Mouse (Mus musculus) layer of hippocampus, adult 11-12 months (tissue): ENCODE data around the gene Ttc39d.
"Not testable (repeated sequence)": the region's sequence is repeated elsewhere in the genome, so short reads cannot be mapped to it uniquely, and the experiment has no call there.

Source experiments
- DNase-seq: peaks from one replicate; pipeline ENCODE4 v3.0.0; 2022; ENCODE audit warnings: low spot score

Ttc39d gene

GRCm38 (mm10) chr17:80206671-80207581 lies at the start of gene Ttc39d, which contains the start of gene Srsf7:
Ttc39d (plus strand) TSS chr17:80207460.
Srsf7 (minus strand) TSS chr17:80207307.
- peak; percentile 98 for DNase-seq

GRCm38 (mm10) chr17:80157489-80157888 lies 49.8 kb upstream of the Ttc39d start:
- no peak for DNase-seq

- peak; percentile 72 for DNase-seq
Measured at GRCm38 (mm10) chr17:80160454-80160853, 46.8 kb upstream of the Ttc39d start.

- DNase-seq, result no peak
Measured at GRCm38 (mm10) chr17:80163991-80164390, 43.3 kb upstream of the Ttc39d start.

- peak; percentile 79 for DNase-seq
Measured at GRCm38 (mm10) chr17:80165741-80166140, 41.5 kb upstream of the Ttc39d start.

DNA sequence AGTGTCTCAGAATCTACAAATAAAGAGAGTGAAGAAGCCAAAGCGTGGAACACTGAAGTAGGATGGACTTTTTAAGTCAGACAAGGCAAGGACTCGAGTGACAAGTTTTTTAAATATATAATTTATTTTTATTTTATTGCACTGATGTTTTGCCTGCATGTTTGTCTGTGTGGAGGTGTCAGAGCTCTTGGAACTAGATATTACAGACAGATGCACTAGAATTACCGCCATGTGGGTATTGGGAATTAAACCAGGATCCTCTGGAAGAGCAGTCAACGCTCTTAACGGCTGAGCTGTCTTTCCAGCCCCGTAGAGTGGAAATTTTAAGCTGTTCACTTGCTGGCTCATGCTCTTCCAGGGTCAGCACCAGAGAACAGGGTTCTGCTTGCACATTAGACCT lies 40.9 kb upstream of the Ttc39d start:
- peak; percentile 48 for DNase-seq

GRCm38 (mm10) chr17:80167436-80167835 lies 39.8 kb upstream of the Ttc39d start:
- no peak for DNase-seq

- no peak for DNase-seq
Measured at GRCm38 (mm10) chr17:80167851-80168251, 39.4 kb upstream of the Ttc39d start.

DNA sequence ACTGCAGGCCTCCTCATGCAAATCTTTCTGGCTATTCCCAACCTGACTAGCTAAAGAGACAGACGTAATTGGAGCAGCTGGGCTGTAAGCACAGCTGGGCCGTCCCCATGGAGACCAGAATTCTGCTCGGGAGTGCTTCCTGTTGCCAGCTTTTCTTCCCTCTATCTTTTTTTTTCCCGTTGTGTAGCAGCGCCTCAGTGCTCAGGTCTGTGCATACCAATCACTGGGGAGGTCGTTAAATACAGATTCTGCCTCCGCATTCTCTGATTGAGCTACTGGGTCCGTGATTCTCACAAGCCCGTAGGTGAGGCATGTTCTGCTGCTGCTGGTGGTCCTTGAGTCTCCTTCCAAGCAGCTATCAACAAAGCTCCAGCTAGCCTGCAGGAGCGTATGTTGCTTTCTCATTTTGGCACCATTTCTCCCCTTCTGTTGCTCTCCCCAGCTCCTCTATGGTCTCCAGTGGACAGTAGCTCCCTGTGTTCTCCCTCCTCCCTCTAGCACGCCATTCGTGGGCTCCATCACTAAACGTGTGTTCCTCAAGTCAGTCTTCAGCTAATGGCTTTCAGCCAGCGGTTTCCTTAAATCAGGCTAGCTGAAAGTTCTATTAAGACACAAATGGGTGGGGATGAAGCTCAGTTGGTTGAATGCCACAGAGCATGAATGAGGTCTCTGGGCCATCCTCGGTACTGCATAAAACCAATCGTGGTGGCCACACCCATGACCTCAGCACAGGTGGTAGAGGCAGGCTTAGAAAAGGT lies 38.7 kb upstream of the Ttc39d start:
- DNase-seq, result peak; percentile 69

DNA sequence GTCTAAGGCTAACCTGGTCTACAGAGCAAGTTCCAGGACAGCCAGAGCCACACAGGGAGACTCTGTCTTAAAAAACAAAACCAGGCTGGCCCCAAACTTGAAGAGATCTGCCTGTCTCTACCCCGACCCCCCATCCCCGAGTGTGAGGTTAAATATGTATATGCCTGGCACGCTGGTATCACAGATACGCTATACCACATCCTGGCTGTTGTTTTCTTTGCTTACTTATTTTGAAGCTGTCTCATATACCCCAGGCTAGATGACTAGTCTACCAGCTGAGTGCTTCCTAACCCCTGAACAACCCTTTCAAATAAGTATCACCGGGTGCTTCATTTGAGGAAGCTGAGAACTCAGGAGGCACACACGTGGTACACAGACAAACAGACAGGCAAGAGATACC lies 37.5 kb upstream of the Ttc39d start:
- no peak for DNase-seq

- no peak for DNase-seq
Measured at GRCm38 (mm10) chr17:80170951-80171350, 36.3 kb upstream of the Ttc39d start.

- DNase-seq, result no peak
Measured at GRCm38 (mm10) chr17:80171948-80172347, 35.3 kb upstream of the Ttc39d start.

- DNase-seq, result no peak
Measured at GRCm38 (mm10) chr17:80172761-80173160, 34.5 kb upstream of the Ttc39d start.

GRCm38 (mm10) chr17:80173708-80174107 lies 33.6 kb upstream of the Ttc39d start:
- DNase-seq, result no peak

DNA sequence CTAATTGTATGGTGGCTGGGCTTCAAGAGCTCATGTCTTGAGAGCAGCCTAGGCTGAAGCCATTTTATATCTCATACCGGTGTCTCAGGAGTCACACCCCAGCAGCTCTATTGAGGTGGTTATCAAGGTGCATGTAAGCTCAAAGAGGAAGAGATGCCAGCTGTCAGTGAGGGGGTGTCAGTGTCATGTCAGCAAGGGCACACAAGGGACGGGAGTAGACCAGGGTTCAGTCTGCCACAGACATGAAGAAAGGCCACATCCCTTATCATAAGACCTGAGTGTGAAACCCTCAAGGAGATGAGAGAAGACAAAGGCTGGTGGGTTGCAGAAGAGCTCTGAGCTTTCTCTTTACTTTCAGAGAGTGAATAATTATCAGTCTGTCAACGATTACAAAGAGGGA lies 33.1 kb upstream of the Ttc39d start:
- DNase-seq, result no peak

DNA sequence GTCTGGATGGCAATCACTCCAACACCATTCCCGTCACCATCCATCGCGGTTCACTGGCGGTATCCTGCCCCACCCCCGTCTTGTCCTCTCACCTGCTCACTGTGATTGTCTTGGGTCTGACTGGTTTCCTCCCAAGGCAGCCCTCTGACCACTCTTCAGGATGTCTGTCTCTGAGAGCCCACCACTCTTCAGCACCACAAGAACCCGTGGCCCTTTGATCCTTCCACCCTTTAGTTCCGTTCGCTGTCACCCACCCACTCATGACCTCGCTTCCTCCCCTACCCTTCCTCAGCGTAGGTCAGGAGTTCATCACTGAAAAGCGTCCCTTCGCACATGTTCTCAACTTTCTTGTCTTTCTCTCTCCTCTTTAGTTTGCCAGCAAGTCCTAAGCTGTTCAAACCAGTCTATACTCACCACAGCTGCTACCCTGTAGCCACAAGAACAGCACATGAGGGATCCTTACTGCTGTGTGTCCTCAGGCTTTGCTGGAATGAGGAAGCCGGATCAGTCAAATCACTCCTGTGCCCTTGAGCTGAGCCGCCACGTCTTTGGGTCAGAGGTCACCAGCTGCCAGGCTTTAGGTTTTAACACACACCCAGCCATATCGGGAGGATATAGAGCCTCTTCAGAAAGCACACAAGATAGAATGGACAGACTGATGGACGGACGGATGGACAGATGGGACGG lies 32.4 kb upstream of the Ttc39d start:
- DNase-seq, result no peak

- DNase-seq, result no peak
Measured at GRCm38 (mm10) chr17:80175386-80175739, 31.9 kb upstream of the Ttc39d start.

- DNase-seq, result no peak
Measured at GRCm38 (mm10) chr17:80175966-80176365, 31.3 kb upstream of the Ttc39d start.

GRCm38 (mm10) chr17:80178846-80179245 lies 28.4 kb upstream of the Ttc39d start:
- not testable (repeated sequence) for DNase-seq

DNA sequence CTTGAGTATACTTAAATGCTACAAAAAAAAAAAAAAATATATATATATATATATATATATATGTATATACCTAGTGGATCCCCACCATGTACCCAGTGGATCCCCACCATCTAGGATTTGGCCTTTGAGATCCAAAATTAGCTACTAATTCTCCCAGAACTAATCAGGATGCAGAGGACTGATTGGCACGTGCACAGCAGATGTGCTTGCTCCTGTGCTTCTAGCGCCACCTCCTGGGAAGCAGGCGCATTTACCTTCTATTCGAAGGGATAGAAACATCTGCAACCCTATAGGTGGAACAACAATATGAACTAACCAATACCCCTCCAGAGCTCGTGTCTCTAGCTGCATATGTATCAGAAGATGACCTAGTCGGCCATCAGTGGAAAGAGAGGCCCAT lies 27.3 kb upstream of the Ttc39d start:
- DNase-seq, result peak; percentile 75

DNA sequence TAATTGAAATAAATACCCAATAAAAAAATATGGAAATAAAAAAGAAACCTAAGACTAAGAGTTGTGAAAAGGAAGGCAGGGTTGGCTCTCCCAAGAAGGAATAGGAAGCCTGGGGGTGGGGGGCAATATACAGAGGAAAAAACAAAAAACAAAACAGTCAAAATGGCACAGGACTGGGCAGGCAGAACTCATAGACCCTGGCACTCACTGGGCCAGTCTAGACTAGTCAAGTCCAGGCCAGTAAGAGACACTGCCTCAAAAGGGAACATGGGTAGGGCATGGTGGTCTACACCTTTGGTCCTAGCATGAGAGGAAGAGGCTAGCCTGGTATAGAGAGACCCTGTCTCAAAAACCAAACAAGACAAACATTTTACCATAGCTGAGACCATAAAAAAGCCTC lies 26.8 kb upstream of the Ttc39d start:
- no peak for DNase-seq

GRCm38 (mm10) chr17:80183615-80184014 lies 23.6 kb upstream of the Ttc39d start:
- DNase-seq, result no peak

GRCm38 (mm10) chr17:80193075-80193474 lies 14.2 kb upstream of the Ttc39d start:
- DNase-seq, result no peak
